In the genomic region with DNA sequence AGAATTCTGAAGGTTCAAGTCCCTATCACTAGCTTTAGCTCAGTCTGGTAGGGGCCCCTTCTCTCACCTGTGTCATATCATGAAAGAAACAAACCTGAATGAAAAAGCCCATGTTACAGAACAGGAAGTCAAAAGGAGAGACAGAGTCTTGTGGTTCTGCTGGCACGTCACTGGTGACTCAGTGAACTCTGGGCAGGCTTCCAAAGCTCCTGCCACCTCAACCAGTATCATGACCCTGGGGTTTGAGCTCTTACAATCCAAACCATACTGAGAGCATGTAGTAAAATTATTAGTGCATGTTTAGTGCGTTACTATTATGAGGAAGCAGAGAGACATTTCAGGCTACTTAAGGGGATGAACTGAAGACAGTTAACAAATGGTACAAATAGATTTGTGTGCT, we compare ENCODE assay signal across 14 mouse cellular contexts.
A peak's percentile ranks its signal among the peaks of the same experiment; 100 is the strongest.
DNase-seq lines count a peak whose midpoint lies in the region; ATAC-seq and TF ChIP-seq lines count a peak whose summit lies in the region.
"Had no signal": no experiment of that assay in that cellular context is flagged by ENCODE, and none has a peak within 500 bp of the region (broad histone marks: within the 10 kb centered on the region; RNA-seq: fewer than 3 reads in every experiment).

No protein-coding gene starts in this region.

- H3K36me3 ChIP-seq in heart, embryonic 10.5 days: peaks cover 7% of the 10 kb centered on the region; the same call in 1 of the 2 replicates
- no peaks in the 10 kb centered on the region for H3K36me3 ChIP-seq in forebrain, embryonic 13.5 days (ENCODE audit: poor library complexity, severe bottlenecking)
- no peaks in the 10 kb centered on the region for H3K36me3 ChIP-seq in midbrain, postnatal 0 days (ENCODE audit: insufficient read depth, low read length)
- H3K36me3 ChIP-seq: intestine, embryonic 15.5 days; limb, embryonic 10.5 days; stomach, embryonic 15.5 days had no signal

- DNase-seq in heart, adult 11 months: peak; percentile 82
- no peak for DNase-seq in heart, embryonic 10.5 days (ENCODE audit: low spot score)
- peak; percentile 29 for DNase-seq in lung, postnatal 36 days
- DNase-seq in lung, postnatal 10 days: no peak
- DNase-seq in adrenal gland, adult 2 months: peak; percentile 90
- DNase-seq in midbrain, postnatal 0 days (ENCODE audit: low spot score): no peak
- DNase-seq: B cell, adult 2 months; heart, adult 18-20 months; heart, postnatal 36 days had no signal

- no peak for TF ChIP-seq CTCF in midbrain, postnatal 0 days (IDR thresholded peaks at IDR 0.05)

- no peak overlapping the region for H3K4me3 ChIP-seq in heart, embryonic 10.5 days
- H3K4me3 ChIP-seq in forebrain, embryonic 13.5 days: no peak overlapping the region
- no peak overlapping the region for H3K4me3 ChIP-seq in midbrain, postnatal 0 days (ENCODE audit: low read depth, low read length)
- H3K4me3 ChIP-seq: intestine, embryonic 15.5 days; limb, embryonic 10.5 days; stomach, embryonic 15.5 days had no signal

- ATAC-seq in megakaryocyte progenitor cell, adult 5-6 weeks (replicated peaks; ENCODE audit: poor library complexity): 0 out of 2 replicates have a peak, but pooled peaks have one; percentile 29
- ATAC-seq in forebrain, embryonic 13.5 days: no peak
- no peak for ATAC-seq in midbrain, postnatal 0 days (ENCODE audit: low FRiP score)
- ATAC-seq: intestine, embryonic 15.5 days had no signal

- H3K9me3 ChIP-seq in heart, embryonic 10.5 days: no peaks in the 10 kb centered on the region
- no peaks in the 10 kb centered on the region for H3K9me3 ChIP-seq in forebrain, embryonic 13.5 days (replicated peaks)
- no peaks in the 10 kb centered on the region for H3K9me3 ChIP-seq in midbrain, postnatal 0 days (ENCODE audit: low read length)
- H3K9me3 ChIP-seq: intestine, embryonic 15.5 days; limb, embryonic 10.5 days; stomach, embryonic 15.5 days had no signal

- H3K27me3 ChIP-seq in heart, embryonic 10.5 days (ENCODE audit: insufficient read depth, poor library complexity, severe bottlenecking): no peaks in the 10 kb centered on the region
- H3K27me3 ChIP-seq in forebrain, embryonic 13.5 days: no peaks in the 10 kb centered on the region
- no peaks in the 10 kb centered on the region for H3K27me3 ChIP-seq in midbrain, postnatal 0 days (ENCODE audit: insufficient read depth, low read length)
- H3K27me3 ChIP-seq: intestine, embryonic 15.5 days; stomach, embryonic 15.5 days had no signal

- H3K4me2 ChIP-seq in forebrain, embryonic 13.5 days: no peak overlapping the region
- no peak overlapping the region for H3K4me2 ChIP-seq in midbrain, postnatal 0 days (ENCODE audit: low read depth, low read length, poor library complexity, severe bottlenecking)
- H3K4me2 ChIP-seq: intestine, embryonic 15.5 days; stomach, embryonic 15.5 days had no signal

- peaks cover 60% of the 10 kb centered on the region for H3K4me1 ChIP-seq in heart, embryonic 10.5 days
- H3K4me1 ChIP-seq in forebrain, embryonic 13.5 days: peaks cover 3% of the 10 kb centered on the region; the same call in 1 of the 2 replicates
- H3K4me1 ChIP-seq in midbrain, postnatal 0 days (ENCODE audit: insufficient read depth, low read length): no peaks in the 10 kb centered on the region

- WGBS in heart, embryonic 10.5 days: 82% methylated on average over 2 of the region's 2 CpGs
- WGBS in forebrain, embryonic 13.5 days: 90% methylated on average over 2 of the region's 2 CpGs
- 85% methylated on average over 2 of the region's 2 CpGs for WGBS in midbrain, postnatal 0 days

- H3K27ac ChIP-seq in heart, embryonic 10.5 days: no peak overlapping the region
- H3K27ac ChIP-seq in forebrain, embryonic 13.5 days: no peak overlapping the region
- H3K27ac ChIP-seq in midbrain, postnatal 0 days (ENCODE audit: low read depth, low read length): no peak overlapping the region
- H3K27ac ChIP-seq: intestine, embryonic 15.5 days; limb, embryonic 10.5 days; stomach, embryonic 15.5 days had no signal

- no peak overlapping the region for H3K9ac ChIP-seq in forebrain, embryonic 13.5 days
- no peak overlapping the region for H3K9ac ChIP-seq in midbrain, postnatal 0 days (replicated peaks; ENCODE audit: low read length, poor library complexity, severe bottlenecking)
- H3K9ac ChIP-seq: intestine, embryonic 15.5 days; stomach, embryonic 15.5 days had no signal

Comparison
In these comparisons a context has a peak if more than half of its experiments do, and no peak if none do; other contexts are left out.
1. DNase-seq: peak in heart, adult 11 months (single experiment), lung, postnatal 36 days (single experiment) and adrenal gland, adult 2 months (single experiment); none in heart, embryonic 10.5 days (single experiment), lung, postnatal 10 days (single experiment) and midbrain, postnatal 0 days (single experiment).